Mouse (Mus musculus): ENCODE data around the gene Nkapd1.

DNA sequence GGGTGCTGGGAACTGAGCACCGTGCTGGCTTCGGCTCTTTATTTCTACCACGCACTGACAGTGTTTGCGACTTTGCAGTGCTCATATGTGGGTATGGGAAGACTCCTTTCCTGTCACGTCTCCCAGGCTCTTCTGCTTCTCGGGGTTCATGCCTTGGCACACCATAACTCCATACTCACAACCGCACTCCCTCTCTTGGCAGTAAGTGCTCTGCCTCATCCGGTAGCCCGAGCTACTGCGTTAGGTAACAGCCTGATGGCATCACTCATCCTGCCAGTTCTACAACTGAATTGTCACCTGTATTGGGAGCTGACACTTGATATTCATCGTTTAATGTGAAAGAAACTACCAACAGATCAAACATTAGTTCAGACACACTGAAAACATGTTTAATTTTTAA is 17.0 kb upstream of the Nkapd1 start:
- TF ChIP-seq CTCF (IDR thresholded peaks at IDR 0.05; ENCODE audit: extremely low read depth, insufficient read length, insufficient replicate concordance, low read depth, low read length), result no peak
- no peak for TF ChIP-seq POLR2A (IDR thresholded peaks at IDR 0.05; ENCODE audit: low read depth, low read length)

Data from small intestine, adult 2 months (tissue).